Mouse (Mus musculus): Measurements from ENCODE around the gene Ttc3.

- TF ChIP-seq CTCF (IDR thresholded peaks at IDR 0.05) = peak; percentile 37
- TF ChIP-seq EP300 (IDR thresholded peaks at IDR 0.05) = no peak
These were observed 102.1 kb downstream of the Ttc3 start for GRCm38 (mm10) chr16:94472515-94472951.

All from lung, postnatal 0 days (tissue).